Mouse (Mus musculus) lung, adult 2 months (tissue): Measurements from ENCODE around the gene Efnb3. TPM values are rescaled to one million over a fixed set of nuclear protein-coding genes. Genes with fewer than 3 reads are reported as not detected.

Experiments used
- DNase-seq: peaks from one replicate; pipeline ENCODE4 v3.0.0; 2022
- H3K4me1 ChIP-seq: fragments of 200-500 bp; 2 replicates; pipeline ENCODE4 v1.6.1; 2011; ENCODE audit warnings: low read length; ENCODE audit not compliant: control insufficient read depth, insufficient read depth
- H3K4me3 ChIP-seq: fragments of 200-500 bp; replicated peaks from 2 replicates; pipeline ENCODE3; 2011; ENCODE audit warnings: low read depth, mild to moderate bottlenecking, control low read depth, low read length; ENCODE audit errors: extremely low read depth
- CTCF ChIP-seq: fragments of 200-500 bp; IDR thresholded peaks from 2 replicates; pipeline ENCODE4 v1.5.1; 2011; ENCODE audit warnings: mild to moderate bottlenecking, low read length, control low read depth; ENCODE audit not compliant: insufficient read depth
- POLR2A ChIP-seq: fragments of 200-500 bp; IDR thresholded peaks from 2 replicates; pipeline ENCODE4 v1.6.1; 2011; ENCODE audit warnings: low read depth, mild to moderate bottlenecking, control low read depth, low read length, borderline replicate concordance; ENCODE audit errors: extremely low read depth
- WGBS: fragments of 180-500 bp; shearing (Covaris S2); methylation state at CpG from one replicate; pipeline ENCODE4 v1.1.7; 2018; 5-methylcytosine and 5-hydroxymethylcytosine counted together
- polyA plus RNA-seq: library from polyadenylated mRNA; depleted of rRNA; stranded (reverse); fragments of >200 nt; gene quantifications from 2 replicates; pipeline ENCODE4 v1.2.3, GENCODE M21; 2012; rRNA removed

The Efnb3 gene
- 0.88 and 1.0 TPM in 2 replicates for polyA plus RNA-seq

DNA sequence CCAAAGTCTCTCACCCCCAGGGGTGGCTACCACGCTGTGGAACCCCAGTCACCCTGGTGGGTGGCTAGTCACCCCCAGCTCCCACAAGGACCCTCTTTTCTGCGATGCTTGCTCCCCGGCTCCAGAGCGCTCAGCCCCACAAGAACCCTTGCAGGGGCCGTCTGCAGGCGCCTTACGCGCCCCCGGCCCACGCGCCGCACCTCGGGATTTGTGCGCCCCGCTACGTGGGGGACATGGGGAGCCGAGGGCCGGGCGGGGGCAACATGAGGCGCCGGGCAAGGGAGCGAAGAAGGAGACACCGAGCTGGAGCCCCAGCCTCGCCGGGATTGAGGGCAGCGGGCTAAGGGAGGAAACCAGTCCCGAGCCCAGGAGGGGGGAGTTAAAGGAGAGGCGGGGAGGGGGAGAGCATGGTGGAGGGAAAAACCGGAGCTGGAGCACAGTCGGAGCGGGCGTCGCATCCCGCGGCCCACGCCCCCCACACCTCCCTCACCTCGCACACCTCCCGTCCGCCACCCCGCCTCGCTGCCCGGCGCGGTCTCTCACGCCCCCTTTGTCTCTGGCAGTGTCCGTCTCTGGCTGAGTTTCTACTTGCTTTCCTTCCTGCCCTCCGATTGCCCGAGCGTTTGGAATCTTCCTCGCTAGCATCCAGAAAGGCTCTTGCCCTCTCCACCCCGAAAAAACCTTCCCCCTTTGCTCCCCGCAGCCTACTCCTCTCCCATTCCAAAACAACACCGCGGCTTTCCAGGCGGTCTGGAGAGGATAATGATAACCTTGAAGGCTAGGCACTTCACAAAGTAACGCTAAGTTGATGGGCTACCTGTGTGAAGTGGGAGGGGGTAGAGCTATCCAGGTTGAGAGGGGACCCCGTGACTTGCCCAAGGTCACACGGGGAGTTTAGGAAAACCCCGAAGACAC is at the start of gene Efnb3:
TSS of gene Efnb3 (minus strand) at position 355 of the 915 bp plus-strand sequence.
- H3K4me1 ChIP-seq: no peaks in the 10 kb centered on the region
- 3% methylated on average over 58 of the region's 59 CpGs for WGBS
- no peak for DNase-seq
- TF ChIP-seq CTCF (no peak), POLR2A (no peak)
- H3K4me3 ChIP-seq: no peak within 1 kb of the TSS

DNA sequence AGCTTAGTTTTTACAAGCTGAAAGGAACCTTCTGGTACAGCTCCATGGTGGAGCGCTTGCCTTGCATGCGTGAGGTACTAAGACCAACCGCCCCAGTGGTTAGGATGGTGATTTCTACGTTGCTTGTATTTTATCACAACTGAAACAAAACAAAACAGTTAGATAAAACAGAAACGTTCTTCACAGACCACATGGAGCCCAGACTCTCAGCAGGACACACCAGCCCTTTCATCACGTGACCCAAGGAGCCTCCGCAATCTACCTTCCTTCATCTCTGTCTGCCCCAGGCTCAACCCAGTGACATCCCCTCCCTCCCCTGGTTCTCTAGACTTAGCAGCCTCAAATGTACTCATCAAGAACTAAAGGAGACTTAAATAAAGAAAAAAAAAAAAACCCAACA is 49.4 kb upstream of the Efnb3 start:
- H3K4me3 ChIP-seq: no peak overlapping the region
- TF ChIP-seq CTCF (no peak), POLR2A (no peak)
- no peaks in the 10 kb centered on the region; the same call in 1 of the 2 replicates for H3K4me1 ChIP-seq
- 65% methylated on average over 7 of the region's 7 CpGs for WGBS
- DNase-seq: no peak

DNA sequence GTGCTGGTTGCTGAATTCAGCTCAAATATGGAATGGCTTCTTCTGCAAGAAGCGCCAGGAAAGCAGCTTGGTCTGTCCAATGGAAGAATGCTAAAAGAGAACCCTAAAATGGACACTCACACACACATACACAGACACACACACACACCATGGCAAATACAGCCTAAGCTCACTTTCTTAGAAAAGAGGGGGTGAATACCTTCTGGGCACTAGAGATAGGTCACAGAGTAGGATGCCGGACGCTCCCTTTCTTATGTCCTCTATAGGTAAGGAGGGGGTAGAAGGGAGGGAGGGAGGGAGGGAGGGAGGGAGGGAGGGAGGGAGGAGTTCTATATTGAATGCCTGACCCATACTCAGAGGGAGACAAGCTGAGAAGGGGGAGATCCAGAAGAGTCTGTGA is 48.5 kb upstream of the Efnb3 start:
- DNase-seq: no peak
- no peak for TF ChIP-seq POLR2A
- TF ChIP-seq CTCF: no peak
- 82% methylated on average over 3 of the region's 3 CpGs for WGBS
- Histone ChIP-seq H3K4me1 (no peaks in the 10 kb centered on the region; the same call in 1 of the 2 replicates), H3K4me3 (no peak overlapping the region)

DNA sequence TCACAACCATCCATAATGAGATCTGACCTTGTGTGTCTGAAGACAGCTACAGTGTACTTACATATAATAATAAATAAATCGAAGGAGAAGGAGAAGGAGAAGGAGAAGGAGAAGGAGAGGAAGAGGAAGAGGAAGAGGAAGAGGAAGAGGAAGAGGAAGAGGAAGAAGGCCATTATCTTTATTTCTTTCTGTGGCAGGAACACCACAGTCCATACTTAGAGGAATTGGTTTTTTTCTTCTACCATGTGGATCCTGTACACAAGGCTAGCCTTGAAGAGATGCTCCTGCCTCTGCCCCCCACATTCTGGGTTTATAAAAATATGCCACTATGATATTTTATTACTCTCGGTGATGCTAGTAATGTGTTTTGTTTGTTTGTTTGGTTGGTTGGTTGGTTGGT is 46.8 kb upstream of the Efnb3 start:
- no peak for DNase-seq
- Histone ChIP-seq H3K4me1 (no peaks in the 10 kb centered on the region; the same call in 1 of the 2 replicates), H3K4me3 (no peak overlapping the region)
- TF ChIP-seq POLR2A: no peak
- no peak for TF ChIP-seq CTCF
- WGBS: 75% methylated on average over 2 of the region's 2 CpGs

DNA sequence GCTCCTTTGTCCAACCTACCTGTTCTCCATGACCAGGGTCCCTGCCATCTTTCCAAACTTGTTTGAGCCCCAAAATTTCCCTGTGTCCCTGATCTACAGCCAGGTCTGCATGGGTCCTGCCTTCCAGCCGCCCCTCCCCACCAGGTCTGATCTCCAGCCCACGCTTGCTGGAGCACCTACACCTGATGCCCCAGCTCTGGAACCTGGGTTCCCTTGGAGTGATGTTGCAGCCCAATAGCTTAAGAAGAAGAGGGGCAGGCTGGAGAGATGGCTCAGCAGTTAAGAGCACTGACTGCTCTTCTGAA is 46.4 kb upstream of the Efnb3 start:
- no peak for DNase-seq
- Histone ChIP-seq H3K4me1 (no peaks in the 10 kb centered on the region; the same call in 1 of the 2 replicates), H3K4me3 (no peak overlapping the region)
- WGBS: 88% methylated on average over 2 of the region's 2 CpGs
- TF ChIP-seq POLR2A (no peak), CTCF (no peak)

DNA sequence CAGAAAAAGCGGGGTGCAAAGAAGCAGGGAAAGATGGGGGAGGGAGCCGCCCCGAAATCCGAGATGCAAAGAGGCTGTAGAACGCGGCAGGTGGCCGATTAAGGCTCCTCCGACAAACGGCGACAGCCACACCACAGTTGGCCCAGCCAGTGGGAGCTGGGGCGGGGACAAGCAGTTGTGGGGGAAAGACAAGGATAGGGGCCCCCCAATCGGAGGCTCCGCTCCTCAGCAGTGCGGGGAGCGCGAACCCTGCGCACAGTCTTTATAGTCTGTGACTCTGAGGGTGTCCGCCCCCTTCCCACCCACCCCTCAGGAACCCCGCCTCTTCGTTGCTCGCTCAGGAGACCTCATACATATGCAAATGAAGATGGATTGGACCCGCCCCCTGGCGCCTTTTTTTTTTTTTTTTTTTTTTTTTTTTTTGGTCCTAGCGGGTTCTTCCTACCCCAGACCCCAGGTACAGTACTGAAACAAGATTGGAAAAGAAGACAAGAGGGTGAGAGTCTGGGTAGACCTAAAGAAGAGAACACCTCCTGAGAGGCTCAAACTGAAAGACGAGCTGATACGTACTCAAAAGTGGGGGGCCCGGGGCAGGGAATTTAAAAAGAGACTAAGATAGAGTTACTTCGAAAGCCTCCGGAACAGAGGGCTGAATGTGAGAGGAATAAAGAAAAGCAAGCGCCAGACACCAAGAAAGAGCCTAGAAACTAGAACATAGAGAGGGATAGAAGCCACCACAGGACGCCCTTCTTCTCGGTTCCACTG is 45.9 kb upstream of the Efnb3 start, which contains the start of gene Atp1b2:
TSS of gene Atp1b2 (minus strand) at position 217 of the 765 bp plus-strand sequence.
- Histone ChIP-seq H3K4me1 (no peaks in the 10 kb centered on the region; the same call in 1 of the 2 replicates), H3K4me3 (peak within 1 kb of the TSS; percentile 73)
- peak; percentile 54 for DNase-seq
- TF ChIP-seq POLR2A (peak; percentile 70; the same call in 1 of the 2 replicates), CTCF (no peak)
- WGBS: 4% methylated on average over 32 of the region's 32 CpGs

DNA sequence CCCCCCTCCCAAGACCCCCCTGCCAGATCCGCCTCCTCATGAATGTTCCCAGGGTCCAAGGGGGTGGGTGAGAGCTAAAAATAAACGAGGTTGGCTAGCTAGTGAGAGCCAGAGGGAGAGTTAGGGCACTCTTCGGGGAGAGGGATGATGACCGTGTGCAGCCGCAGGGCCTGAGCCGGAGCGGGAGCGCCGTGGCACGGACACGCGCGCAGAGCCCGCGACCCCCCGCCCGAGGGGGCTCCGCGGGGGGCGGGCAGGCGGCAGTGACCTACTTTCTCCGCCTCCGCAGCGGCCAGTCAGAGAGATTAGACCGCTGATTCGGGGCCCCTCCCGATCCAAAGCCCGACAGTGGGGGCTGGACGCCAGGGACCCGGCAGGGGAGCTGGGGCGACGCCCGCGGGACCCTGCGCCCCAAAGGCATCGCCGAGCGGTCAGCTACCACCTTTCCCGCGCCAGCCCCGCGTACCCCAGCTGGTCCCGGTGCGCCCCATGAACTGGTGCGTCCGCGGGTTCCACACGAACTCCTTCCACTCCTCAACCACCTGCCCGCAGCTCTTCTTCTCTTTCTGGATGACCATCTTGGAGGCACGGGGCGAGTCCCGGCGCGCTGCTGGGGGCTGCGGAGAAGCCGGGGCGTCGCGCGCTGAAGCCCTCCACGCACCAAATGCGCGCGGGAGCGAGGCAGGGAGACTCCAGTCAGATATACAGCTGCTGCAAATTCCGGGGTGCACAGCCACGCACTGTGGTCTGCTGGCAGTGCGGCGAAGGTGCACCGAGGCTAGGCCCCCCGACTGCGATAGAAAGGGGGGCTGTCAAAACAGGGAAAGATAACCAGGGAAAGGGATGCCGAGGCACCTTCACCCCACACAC is 45.0 kb upstream of the Efnb3 start:
- DNase-seq: no peak
- TF ChIP-seq POLR2A: no peak
- no peak for TF ChIP-seq CTCF
- Histone ChIP-seq H3K4me3 (peak overlapping the region; percentile 73), H3K4me1 (no peaks in the 10 kb centered on the region; the same call in 1 of the 2 replicates)
- under 1% methylated on average over 73 of the region's 73 CpGs for WGBS

DNA sequence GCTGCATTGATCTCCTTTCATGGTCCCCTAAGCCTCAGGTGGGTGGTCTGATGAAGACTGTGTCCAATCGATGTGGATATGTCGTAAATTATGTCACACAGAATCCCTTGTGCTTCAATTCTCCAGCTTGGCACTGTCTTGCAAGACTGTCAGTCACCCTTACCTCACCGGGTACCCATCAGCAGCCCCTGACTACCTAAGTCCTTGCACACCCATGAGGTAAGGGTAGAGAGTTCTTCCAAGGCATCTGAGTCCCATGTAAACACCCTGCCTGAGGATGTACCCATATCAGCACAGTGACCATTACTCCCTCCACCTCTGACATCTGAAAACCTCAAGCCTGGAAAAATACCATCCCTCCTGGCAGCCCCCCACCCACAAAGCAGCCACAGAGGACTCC is 44.3 kb upstream of the Efnb3 start:
- no peak for DNase-seq
- Histone ChIP-seq H3K4me3 (no peak overlapping the region), H3K4me1 (no peaks in the 10 kb centered on the region; the same call in 1 of the 2 replicates)
- TF ChIP-seq CTCF (no peak), POLR2A (no peak)
- 66% methylated on average over 3 of the region's 3 CpGs for WGBS

DNA sequence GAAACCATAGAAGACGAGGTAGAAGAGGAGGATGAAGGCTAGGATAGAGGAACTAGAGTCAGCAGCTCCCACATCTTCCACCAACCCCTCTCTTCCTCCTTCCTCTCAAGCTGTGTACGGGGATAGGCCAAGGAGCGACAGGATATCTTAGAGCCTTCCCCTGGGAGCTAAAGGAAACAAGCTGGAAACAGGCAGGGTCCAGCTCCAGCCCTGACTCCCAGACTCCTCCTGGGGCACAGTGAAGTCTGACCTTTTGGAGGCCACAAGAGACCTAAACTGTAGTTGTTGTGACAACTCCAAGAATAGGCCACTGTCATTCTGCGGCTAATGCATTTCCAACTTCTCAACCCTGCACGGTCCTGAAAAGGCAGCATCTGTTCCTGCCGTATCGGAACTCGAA is 43.5 kb upstream of the Efnb3 start:
- Histone ChIP-seq H3K4me1 (no peaks in the 10 kb centered on the region; the same call in 1 of the 2 replicates), H3K4me3 (no peak overlapping the region)
- DNase-seq: no peak
- WGBS: 69% methylated on average over 8 of the region's 8 CpGs
- TF ChIP-seq CTCF (no peak), POLR2A (no peak)
